Mouse (Mus musculus) brain, embryonic 14.5 days (tissue): ENCODE measurements around the gene Kcnip2. TPM values are rescaled to one million over a fixed set of nuclear protein-coding genes. Genes with fewer than 3 reads are reported as not detected.

Source experiments
- DNase-seq: peaks from one replicate; pipeline ENCODE4 v3.0.0-alpha.2; 2011; ENCODE audit warnings: low read depth
- CTCF ChIP-seq: fragments of 200-500 bp; IDR thresholded peaks from 2 replicates; pipeline ENCODE4 v1.5.1; 2012; ENCODE audit warnings: inconsistent platforms, mild to moderate bottlenecking, moderate library complexity, borderline replicate concordance; ENCODE audit not compliant: insufficient read depth, insufficient read length; ENCODE audit errors: extremely low read depth
- POLR2A ChIP-seq: fragments of 200-500 bp; IDR thresholded peaks from 2 replicates; pipeline ENCODE4 v1.6.1; 2012; ENCODE audit warnings: mild to moderate bottlenecking, inconsistent platforms, borderline replicate concordance; ENCODE audit not compliant: poor library complexity, insufficient read depth, insufficient read length, severe bottlenecking; ENCODE audit errors: extremely low read depth
- polyA plus RNA-seq: library from polyadenylated mRNA; depleted of rRNA; stranded (reverse); fragments of >200 nt; gene quantifications from 2 replicates; pipeline ENCODE4 v1.2.3, GENCODE M21; 2012

The Kcnip2 gene
- polyA plus RNA-seq, 1 experiment: 10.2 TPM

- TF ChIP-seq POLR2A (no peak), CTCF (no peak)
These were observed 30.4 kb downstream of the Kcnip2 start for GRCm38 (mm10) chr19:45785470-45785869.

GRCm38 (mm10) chr19:45783933-45784576 is 31.8 kb downstream of the Kcnip2 start:
- peak; percentile 18 for DNase-seq
- TF ChIP-seq CTCF (no peak), POLR2A (no peak)

More at GRCm38 (mm10) chr19:45785470-45785869, 30.4 kb downstream of the Kcnip2 start:
- DNase-seq: no peak

DNA sequence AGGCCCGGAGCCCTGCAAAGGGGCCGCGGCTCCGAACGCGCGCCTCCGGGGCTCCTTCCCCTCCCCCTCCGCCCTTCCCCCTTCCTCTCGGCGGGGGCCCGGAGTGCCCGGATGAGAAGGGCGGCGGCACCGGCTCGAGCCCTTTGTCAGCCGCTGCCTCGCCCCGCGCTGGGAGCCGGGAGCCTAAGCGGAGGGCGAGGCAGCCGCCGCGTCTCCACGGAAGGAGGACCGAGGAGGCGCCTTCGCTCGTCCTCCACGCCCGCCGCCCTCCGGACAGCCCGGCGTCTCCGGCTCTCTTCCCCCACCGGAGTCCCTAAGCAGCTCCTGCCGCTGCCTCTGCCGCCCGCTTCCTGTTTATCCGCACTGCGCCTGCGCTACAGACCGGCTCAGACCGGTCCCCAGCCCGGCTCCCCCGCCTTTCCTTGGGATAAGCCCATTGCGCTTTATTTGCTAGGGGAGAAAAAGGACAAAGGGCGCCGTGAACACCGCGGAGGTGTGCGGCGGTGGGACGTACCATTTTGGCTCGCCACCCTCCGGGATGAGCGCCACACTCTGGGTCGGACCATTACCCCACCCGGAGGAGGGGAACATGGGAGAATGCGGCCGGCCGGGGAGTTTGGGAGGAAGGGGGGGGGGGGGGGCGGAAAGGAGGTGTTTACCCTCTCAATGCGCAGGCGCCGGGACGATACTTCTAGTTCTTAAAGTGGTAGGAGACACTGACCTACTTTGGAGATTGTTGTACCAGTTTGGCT is 32.5 kb downstream of the Kcnip2 start, which contains the start of gene Mgea5:
Gene Mgea5 (minus strand): TSS at position 657 of the 752 bp plus-strand sequence.
- TF ChIP-seq POLR2A: peak; percentile 87
- TF ChIP-seq CTCF: no peak

DNA sequence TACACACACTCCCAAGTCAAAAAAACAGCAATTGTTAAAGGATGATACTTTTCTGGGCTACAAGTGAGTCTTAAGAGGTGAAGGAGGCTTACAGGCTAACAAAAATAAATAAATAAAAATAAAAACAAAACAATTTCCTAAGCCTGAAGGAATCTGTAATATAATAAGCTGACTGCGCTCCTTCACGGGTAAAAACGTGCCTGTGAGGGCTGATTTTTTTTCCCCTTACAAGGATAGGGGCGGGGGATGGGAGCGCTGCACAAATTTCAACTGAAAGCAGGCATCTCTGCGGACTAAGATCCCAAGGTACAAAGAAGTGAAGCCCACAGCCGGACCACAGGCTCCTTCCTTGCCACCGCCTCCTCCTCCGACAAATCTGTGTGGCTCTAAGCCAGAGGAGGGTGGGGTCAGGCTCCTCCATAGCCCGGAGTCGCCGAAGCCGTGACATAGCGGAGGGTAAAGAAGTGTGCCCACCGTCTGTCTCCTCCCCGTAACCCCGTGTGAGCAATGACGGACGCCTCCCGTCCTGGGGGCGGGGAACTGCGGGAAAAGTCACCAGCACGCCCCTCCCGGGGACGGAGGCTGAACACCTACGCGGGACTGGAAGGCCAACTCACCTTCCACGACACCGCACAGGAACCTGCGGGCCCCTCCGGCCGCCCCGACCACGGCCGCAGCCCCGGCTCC is 33.4 kb downstream of the Kcnip2 start:
- TF ChIP-seq POLR2A: no peak
- no peak for TF ChIP-seq CTCF
- peak; percentile 82 for DNase-seq

More for the DNA sequence above, 32.5 kb downstream of the Kcnip2 start, which contains the start of gene Mgea5:
- peak; percentile 100 for DNase-seq

DNA sequence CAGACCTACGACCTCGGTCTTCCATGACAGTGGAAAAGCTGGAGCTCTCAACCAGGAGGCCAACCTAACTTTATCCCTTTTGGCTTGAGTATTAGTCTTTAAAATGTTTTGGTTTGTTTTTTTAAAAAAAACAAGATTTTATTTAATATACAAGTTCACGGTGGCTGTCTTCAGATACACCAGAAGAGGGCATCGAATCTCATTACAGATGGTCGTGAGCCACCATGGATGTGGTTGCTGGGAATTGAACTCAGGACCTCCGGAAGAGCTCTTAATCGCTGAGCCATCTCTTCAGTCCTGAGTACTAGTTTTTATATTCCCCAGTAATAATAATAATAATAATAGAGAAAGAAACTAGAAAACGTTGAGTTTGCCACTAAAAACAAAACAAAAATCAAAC is 34.2 kb downstream of the Kcnip2 start:
- DNase-seq: no peak

GRCm38 (mm10) chr19:45780350-45780915 is 35.4 kb downstream of the Kcnip2 start:
- TF ChIP-seq CTCF (no peak), POLR2A (no peak)
- DNase-seq: no peak

More for the DNA sequence above, 34.2 kb downstream of the Kcnip2 start:
- no peak for TF ChIP-seq CTCF
- TF ChIP-seq POLR2A: no peak

GRCm38 (mm10) chr19:45775486-45775885 is 40.4 kb downstream of the Kcnip2 start:
- DNase-seq: no peak
- TF ChIP-seq POLR2A: no peak
- no peak for TF ChIP-seq CTCF

DNA sequence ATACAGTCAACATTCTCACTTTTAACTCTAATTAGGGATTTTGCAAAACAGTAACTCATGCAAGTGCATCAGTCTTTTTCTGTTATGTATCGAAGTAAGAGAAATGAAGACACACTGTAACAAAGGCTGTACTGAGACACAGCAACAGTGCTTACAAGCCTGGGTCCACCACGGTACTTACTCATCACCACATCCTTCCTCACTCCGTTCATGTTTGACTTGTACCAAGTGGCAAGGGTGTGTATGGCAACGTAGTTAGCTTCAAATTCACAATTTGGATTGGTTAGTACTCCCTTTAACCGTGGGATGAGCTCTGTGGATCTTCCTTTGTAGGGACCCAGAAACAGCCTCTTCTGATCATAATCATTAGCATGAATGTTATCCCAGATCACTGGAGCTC is 44.4 kb downstream of the Kcnip2 start:
- DNase-seq: no peak
- TF ChIP-seq CTCF (no peak), POLR2A (no peak)

DNA sequence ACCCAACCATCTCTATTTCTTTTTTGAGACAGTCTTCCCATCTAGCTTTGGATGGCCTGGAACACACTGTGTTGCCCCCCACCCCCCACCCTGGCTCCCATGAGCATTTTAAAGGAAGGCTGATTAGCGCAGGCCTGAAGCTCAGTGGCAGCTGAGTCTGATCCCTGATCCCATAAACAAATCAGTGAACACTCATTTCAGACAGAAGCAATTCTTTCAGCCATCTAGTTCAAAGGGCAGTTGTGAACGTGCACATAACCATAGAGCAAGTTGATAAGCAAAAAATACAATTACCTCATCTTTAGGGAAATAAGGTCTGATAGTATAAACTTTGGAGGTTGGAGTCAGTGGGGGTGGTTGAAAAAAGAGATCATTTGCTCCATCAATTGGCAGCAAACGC is 55.1 kb downstream of the Kcnip2 start:
- TF ChIP-seq POLR2A (no peak), CTCF (no peak)
- DNase-seq: no peak

GRCm38 (mm10) chr19:45758671-45759070 is 57.2 kb downstream of the Kcnip2 start:
- no peak for DNase-seq
- TF ChIP-seq POLR2A (no peak), CTCF (no peak)

- TF ChIP-seq POLR2A (no peak), CTCF (no peak)
- DNase-seq: no peak
These were observed 62.3 kb downstream of the Kcnip2 start for GRCm38 (mm10) chr19:45753551-45753950.

DNA sequence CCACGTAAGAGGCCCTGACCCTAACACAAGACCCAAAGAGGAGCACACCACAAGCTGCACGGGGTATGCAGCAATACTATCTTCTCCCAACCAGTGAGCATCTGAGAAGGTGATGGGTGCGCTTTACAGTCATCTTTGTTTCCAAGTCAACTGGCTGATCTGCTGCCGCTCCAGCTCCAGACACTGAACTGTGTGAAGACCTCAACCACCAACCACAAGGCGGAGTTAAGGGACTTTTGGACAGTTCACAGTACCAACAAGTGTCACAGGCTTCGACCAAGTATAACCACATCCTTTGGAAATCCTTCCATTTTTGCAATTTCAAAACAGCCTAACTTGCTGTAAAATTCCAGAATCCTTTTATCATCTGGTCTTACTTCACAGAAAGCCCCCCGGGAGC is 64.0 kb downstream of the Kcnip2 start:
- TF ChIP-seq CTCF (no peak), POLR2A (no peak)
- DNase-seq: no peak
